Mouse (Mus musculus) forebrain, embryonic 16.5 days (tissue): Measurements from ENCODE around the gene Casp14. TPM values are rescaled to one million over a fixed set of nuclear protein-coding genes. Genes with fewer than 3 reads are reported as not detected.

Experiments
- ATAC-seq: fragments of 200-750 bp; cut with Nextera tagmentation; 2 replicates; pipeline ENCODE4 v1.8.0; 2017; ENCODE audit warnings: mild to moderate bottlenecking, moderate library complexity
- H3K27ac ChIP-seq: fragments of 300-500 bp; sonication (generic); 2 replicates; pipeline ENCODE4 v1.5.1; 2014; ENCODE audit warnings: low read length, control low read depth
- H3K27me3 ChIP-seq: fragments of 300-500 bp; sonication (generic); replicated peaks from 2 replicates; pipeline ENCODE4 v1.6.1; 2014; ENCODE audit warnings: low read length; ENCODE audit not compliant: control insufficient read depth, insufficient read depth
- H3K36me3 ChIP-seq: fragments of 300-500 bp; sonication (generic); 2 replicates; pipeline ENCODE4 v1.6.1; 2014; ENCODE audit not compliant: control insufficient read depth, insufficient read depth
- H3K4me1 ChIP-seq: fragments of 300-500 bp; sonication (generic); replicated peaks from 2 replicates; pipeline ENCODE4 v1.6.1; 2014; ENCODE audit warnings: low read length; ENCODE audit not compliant: control insufficient read depth, insufficient read depth
- H3K4me2 ChIP-seq: fragments of 300-500 bp; sonication (generic); 2 replicates; pipeline ENCODE4 v1.6.1; 2014; ENCODE audit warnings: mild to moderate bottlenecking, low read length, control low read depth
- H3K4me3 ChIP-seq: fragments of 300-500 bp; sonication (generic); replicated peaks from 2 replicates; pipeline ENCODE4 v1.5.1; 2014; ENCODE audit warnings: mild to moderate bottlenecking, low read length, control low read depth
- H3K9ac ChIP-seq: fragments of 300-500 bp; sonication (generic); replicated peaks from 2 replicates; pipeline ENCODE4 v1.6.1; 2014; ENCODE audit warnings: low read depth, low read length, control low read depth
- H3K9me3 ChIP-seq: fragments of 300-500 bp; sonication (generic); 2 replicates; pipeline ENCODE4 v1.6.1; 2016; ENCODE audit warnings: low read length; ENCODE audit not compliant: control insufficient read depth
- WGBS: fragments of 180-500 bp; shearing (Covaris S2); extraction: QIAGEN DNeasy Blood & Tissue Kit; methylation state at CpG from one replicate; pipeline ENCODE4 v1.1.7; 2014; 5-methylcytosine and 5-hydroxymethylcytosine counted together
- polyA plus RNA-seq: library from polyadenylated mRNA; unstranded; fragments of >200 nt; fragmentation: Nextera tagmentation; extraction: Ambion mirVana; gene quantifications from 2 replicates; pipeline ENCODE4 v1.2.1, GENCODE M21; 2015

The Casp14 gene
- polyA plus RNA-seq = 0.11 TPM in 1 of 2 replicates, not detected in the other

DNA sequence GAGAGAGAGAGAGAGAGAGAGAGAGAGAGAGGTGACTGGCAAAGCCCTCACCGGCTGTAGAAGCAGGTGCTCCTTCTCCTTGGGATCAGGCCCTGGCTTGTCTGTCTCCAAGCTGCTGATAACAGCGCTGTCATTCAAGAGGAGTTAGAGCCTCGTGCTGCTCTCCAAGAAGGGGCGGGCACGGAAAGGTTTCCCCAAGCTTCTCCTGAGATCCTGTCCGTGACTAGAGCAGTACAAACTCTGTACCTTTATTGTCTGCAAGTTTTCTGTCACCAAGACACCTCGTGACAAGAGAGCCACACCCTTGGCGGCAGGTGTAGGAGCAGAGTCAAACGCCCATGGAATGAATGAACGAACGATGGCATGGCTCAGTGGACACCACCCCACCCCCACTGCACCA, at the start of gene Casp14:
Gene Casp14 (minus strand): TSS at position 239 of the 400 bp plus-strand sequence.
- Histone ChIP-seq H3K36me3 (no peaks in the 10 kb centered on the region), H3K9me3 (no peaks in the 10 kb centered on the region), H3K4me1 (peaks cover 6% of the 10 kb centered on the region), H3K9ac (no peak within 1 kb of the TSS), H3K27me3 (no peaks in the 10 kb centered on the region), H3K4me2 (no peak within 1 kb of the TSS), H3K27ac (no peak within 1 kb of the TSS), H3K4me3 (no peak within 1 kb of the TSS)
- ATAC-seq = no peak
- WGBS = 72% methylated on average over 11 of the region's 11 CpGs

DNA sequence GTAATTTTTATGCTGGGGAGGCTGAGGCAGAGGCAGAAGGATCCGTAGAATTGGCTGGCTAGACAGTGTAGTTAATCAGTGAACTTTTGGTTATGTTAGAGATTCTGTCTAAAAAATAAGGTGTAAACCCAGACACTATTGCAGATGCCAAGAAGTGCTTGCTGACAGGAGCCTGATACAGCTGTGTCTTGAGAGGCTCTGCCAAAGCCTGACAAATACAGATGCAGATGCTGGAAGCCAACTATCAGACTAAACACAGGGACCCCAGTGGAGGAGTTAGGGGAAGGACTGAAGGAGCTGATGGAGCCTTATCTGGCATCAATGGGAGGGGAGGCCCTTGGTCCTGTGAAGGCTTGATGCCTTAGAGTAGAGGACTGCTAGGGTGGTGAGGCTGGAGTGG, 47.5 kb upstream of the Casp14 start:
- Histone ChIP-seq H3K9ac (no peak overlapping the region), H3K4me1 (no peaks in the 10 kb centered on the region), H3K9me3 (no peaks in the 10 kb centered on the region; the same call in 1 of the 2 replicates), H3K4me3 (no peak overlapping the region), H3K27me3 (no peaks in the 10 kb centered on the region), H3K4me2 (no peak overlapping the region), H3K36me3 (no peaks in the 10 kb centered on the region), H3K27ac (no peak overlapping the region)
- 89% methylated on average over 1 of the region's 1 CpGs for WGBS
- no peak for ATAC-seq

DNA sequence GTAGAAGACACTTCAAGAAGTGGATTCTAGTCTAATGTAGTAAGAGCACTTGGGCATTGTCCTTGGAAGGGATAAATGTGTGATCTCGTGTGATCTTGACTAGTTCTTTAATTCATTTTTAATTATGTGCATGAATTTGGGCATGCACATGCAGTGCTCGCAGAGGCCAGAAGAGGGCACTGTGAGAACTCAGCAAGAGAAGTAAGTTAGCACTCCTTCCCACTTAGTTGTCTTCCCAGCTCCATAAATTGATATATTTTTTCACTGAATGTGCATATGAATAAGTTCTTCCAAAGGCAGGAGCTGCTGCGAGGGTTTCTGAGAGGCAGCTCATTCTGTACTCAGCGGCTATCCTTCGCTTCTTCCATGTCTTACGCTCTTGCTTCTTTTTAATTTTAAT, 37.9 kb upstream of the Casp14 start:
- Histone ChIP-seq H3K4me1 (peaks cover 9% of the 10 kb centered on the region), H3K4me2 (no peak overlapping the region), H3K36me3 (no peaks in the 10 kb centered on the region), H3K9me3 (no peaks in the 10 kb centered on the region), H3K27me3 (no peaks in the 10 kb centered on the region), H3K27ac (no peak overlapping the region), H3K4me3 (no peak overlapping the region), H3K9ac (no peak overlapping the region)
- no peak for ATAC-seq
- 25% methylated on average over 6 of the region's 6 CpGs for WGBS

DNA sequence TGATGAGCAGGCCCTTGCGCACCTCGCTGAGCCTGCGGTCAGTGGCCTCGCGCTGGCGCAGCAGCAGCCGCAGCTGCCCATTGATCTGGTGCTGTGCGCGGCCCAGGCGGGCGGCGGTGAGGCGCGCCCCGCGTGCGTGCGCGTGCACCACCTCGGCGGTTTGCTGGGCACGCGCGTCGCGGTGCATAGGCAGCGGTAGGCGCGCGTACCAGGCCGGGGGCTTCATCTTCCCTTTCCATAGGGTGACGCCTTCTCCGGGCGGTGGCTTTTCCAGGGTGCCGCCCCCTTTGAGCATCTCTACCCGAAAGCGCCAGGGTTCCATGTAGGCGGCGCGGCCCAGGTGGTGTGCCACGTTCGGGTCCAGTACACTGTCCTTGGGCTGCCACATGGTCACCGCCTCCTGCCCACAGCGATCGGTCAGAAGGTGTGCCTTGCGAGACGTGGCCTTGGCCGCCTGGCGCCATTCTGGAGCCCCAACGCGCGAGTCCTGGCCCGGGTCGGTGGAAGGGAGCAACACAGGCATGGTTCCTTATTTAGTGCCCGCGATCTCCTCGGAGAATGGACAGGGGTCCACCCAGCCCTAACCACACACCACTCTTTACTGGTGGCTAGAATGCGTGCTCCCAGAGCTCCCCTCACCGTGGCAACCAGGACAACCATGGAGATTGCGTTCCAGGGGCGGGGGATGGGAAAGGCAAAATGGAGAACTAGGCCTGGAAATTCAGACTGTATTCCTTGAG, 34.5 kb upstream of the Casp14 start, which contains the start of gene Ccdc105:
Gene Ccdc105 (minus strand): TSS at position 614 of the 740 bp plus-strand sequence.
- WGBS = under 1% methylated on average over 59 of the region's 61 CpGs
- Histone ChIP-seq H3K27ac (peak within 1 kb of the TSS; percentile 69), H3K4me2 (peak within 1 kb of the TSS; percentile 63), H3K9ac (peak within 1 kb of the TSS; percentile 72), H3K36me3 (no peaks in the 10 kb centered on the region), H3K27me3 (no peaks in the 10 kb centered on the region), H3K4me1 (peaks cover 9% of the 10 kb centered on the region), H3K9me3 (no peaks in the 10 kb centered on the region), H3K4me3 (peak within 1 kb of the TSS; percentile 62)
- ATAC-seq = peak; percentile 96

DNA sequence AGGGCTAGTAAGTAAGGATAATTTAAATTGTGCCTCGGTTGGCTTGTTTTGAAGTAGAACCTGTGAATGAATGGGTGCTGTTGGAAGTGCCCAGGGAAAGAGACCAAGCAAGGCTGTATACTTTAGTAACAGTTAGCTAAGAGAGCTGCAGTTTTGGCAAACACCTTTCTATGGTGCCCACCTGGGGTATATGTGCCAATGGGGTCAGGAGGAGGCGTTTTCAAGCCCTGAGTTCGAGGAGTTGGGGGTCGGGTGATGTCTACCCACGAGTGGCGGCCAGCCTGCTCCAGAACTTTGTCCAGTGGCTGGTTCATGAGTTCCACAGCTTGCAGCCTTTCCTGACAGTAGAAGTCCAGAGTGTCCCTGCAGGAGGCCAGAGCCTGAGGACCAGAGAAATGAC, 30.9 kb upstream of the Casp14 start:
- no peak overlapping the region for H3K4me3 ChIP-seq
- H3K4me2 ChIP-seq = no peak overlapping the region
- H3K27ac ChIP-seq = no peak overlapping the region
- no peak for ATAC-seq
- no peak overlapping the region for H3K9ac ChIP-seq
- H3K9me3 ChIP-seq = no peaks in the 10 kb centered on the region
- H3K27me3 ChIP-seq = no peaks in the 10 kb centered on the region
- H3K36me3 ChIP-seq = no peaks in the 10 kb centered on the region
- H3K4me1 ChIP-seq = peaks cover 16% of the 10 kb centered on the region
- 91% methylated on average over 6 of the region's 6 CpGs for WGBS

DNA sequence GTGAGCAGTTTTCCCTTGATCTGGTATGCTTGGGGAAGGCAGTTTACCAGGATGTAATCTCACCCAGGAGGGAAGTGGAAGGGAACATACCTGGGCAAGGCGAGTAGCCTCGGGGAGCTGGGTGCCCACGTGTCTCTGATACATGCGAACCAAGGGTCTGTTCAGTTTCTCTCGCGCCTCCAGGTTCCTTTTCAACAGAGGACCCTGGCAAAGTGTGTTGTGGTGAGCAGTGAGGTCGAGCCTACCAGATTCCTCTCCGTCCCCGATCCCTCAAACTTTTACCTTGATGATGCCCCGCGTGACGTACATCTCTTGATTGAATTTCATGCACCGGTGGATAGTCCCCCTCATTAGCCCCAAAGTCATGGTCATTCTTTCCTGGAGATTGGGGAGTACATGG, 30.1 kb upstream of the Casp14 start:
- Histone ChIP-seq H3K27me3 (no peaks in the 10 kb centered on the region), H3K4me1 (peaks cover 16% of the 10 kb centered on the region), H3K4me3 (no peak overlapping the region; the same call in 1 of the 2 replicates), H3K36me3 (no peaks in the 10 kb centered on the region), H3K4me2 (peak overlapping the region; percentile 69; the same call in 1 of the 2 replicates), H3K27ac (no peak overlapping the region), H3K9me3 (no peaks in the 10 kb centered on the region), H3K9ac (no peak overlapping the region)
- whole genome bisulfite sequencing = 79% methylated on average over 13 of the region's 13 CpGs
- no peak for ATAC-seq

DNA sequence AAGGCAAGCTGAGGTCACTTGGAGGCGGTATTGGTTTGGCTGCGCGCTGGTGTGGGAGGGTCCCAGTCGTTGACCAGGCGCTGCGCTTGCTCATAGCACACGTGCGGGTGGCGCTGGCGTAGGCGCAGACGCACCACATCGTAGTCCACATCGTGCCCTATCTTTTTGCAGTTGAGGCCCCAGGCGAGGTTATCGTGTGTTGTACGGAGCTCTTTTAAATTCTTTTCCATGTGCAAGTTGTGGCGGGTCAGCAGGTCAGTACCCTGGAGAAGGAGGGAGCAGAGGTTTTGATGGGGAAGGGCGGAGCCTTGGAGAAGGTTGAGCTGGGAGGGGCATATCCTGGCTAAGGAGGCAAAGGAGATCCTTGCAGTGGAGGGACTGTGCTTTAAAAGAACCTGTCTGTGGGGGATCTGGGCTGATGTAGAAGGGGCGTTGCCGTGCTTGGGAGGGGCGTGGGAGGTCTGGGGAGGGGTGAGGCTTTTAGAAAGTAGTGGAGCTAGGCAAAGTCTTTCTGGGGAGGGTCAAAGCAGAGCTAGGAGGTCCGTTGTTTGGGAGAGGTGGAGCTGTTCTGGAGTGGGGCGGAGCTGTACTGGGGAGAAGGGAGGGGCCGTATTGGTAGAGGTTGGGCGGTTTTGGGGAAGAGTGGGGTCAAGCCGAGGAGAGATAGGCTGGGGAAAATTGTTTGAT, 29.1 kb upstream of the Casp14 start:
- Histone ChIP-seq H3K4me2 (peak overlapping the region; percentile 69), H3K27me3 (no peaks in the 10 kb centered on the region), H3K36me3 (no peaks in the 10 kb centered on the region), H3K9ac (peak overlapping the region; percentile 41), H3K4me1 (peaks cover 12% of the 10 kb centered on the region; the same call in 1 of the 2 replicates), H3K9me3 (no peaks in the 10 kb centered on the region), H3K4me3 (peak overlapping the region; percentile 46), H3K27ac (no peak overlapping the region)
- peak; percentile 75 for ATAC-seq
- WGBS = 2% methylated on average over 27 of the region's 27 CpGs

DNA sequence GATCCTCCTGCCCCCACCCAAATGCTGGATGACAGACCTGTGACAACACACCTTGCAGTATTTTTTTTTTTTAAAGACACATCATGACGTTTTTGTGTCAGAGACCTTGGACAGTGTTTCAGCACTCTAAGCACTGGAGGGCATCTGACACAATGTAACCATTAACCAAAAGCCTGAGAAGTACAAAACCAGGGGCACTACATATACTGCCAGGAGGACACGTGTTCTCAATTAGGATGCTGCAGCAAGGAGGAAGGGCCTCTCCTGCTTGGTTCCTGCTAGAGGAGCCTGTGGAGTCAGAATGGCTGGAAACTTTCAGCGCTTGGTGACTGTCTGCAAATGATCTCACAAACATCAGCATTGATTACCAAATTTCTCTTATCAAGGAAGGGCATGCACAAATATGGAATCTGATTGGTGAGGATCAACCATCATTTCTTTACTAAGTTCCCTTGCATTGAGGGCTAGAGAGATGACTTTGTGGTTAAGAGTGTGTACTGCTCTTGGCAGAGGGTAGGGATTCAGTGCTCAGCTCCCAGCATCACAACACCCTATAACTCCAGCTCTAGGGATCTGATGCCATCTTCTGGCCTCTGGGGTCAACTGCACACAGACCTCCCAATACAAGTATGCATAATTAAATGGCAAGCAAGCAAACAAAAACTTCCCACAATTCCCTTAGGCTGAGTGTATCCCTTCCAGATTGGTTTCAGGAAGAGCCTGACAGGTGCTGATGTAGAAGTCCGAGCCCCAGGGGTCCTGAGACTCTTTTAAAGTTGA, 27.5 kb upstream of the Casp14 start:
- Histone ChIP-seq H3K27ac (no peak overlapping the region), H3K9ac (no peak overlapping the region), H3K4me1 (peaks cover 7% of the 10 kb centered on the region; the same call in 1 of the 2 replicates), H3K27me3 (no peaks in the 10 kb centered on the region), H3K36me3 (no peaks in the 10 kb centered on the region), H3K9me3 (no peaks in the 10 kb centered on the region), H3K4me3 (no peak overlapping the region), H3K4me2 (no peak overlapping the region)
- WGBS = 64% methylated on average over 4 of the region's 4 CpGs
- no peak for ATAC-seq

DNA sequence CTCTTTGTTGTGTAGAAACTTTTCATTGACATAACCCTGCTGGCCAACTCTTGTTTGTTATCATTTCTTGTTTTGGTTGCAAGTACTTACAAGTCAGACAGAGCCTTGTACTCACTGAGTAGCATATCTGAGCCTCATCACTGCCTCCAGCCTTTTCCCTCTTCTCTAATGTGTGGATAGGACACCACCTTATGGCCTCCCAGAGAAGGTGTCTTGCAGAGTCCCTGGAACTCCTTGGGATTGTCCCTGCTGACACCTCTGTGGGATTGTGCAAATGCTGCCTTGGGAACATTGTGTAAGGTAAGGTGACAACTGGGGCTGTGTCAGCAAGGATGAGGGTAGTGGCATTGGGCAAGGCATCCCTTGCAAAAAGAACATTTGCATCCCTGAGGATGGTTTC, 25.6 kb upstream of the Casp14 start:
- Histone ChIP-seq H3K9me3 (no peaks in the 10 kb centered on the region), H3K9ac (no peak overlapping the region), H3K36me3 (no peaks in the 10 kb centered on the region), H3K27me3 (no peaks in the 10 kb centered on the region), H3K27ac (no peak overlapping the region), H3K4me3 (no peak overlapping the region), H3K4me2 (no peak overlapping the region), H3K4me1 (peaks cover 7% of the 10 kb centered on the region; the same call in 1 of the 2 replicates)
- no peak for ATAC-seq
